Mouse (Mus musculus): Measurements from ENCODE around the gene Stard13.

The Stard13 gene

DNA sequence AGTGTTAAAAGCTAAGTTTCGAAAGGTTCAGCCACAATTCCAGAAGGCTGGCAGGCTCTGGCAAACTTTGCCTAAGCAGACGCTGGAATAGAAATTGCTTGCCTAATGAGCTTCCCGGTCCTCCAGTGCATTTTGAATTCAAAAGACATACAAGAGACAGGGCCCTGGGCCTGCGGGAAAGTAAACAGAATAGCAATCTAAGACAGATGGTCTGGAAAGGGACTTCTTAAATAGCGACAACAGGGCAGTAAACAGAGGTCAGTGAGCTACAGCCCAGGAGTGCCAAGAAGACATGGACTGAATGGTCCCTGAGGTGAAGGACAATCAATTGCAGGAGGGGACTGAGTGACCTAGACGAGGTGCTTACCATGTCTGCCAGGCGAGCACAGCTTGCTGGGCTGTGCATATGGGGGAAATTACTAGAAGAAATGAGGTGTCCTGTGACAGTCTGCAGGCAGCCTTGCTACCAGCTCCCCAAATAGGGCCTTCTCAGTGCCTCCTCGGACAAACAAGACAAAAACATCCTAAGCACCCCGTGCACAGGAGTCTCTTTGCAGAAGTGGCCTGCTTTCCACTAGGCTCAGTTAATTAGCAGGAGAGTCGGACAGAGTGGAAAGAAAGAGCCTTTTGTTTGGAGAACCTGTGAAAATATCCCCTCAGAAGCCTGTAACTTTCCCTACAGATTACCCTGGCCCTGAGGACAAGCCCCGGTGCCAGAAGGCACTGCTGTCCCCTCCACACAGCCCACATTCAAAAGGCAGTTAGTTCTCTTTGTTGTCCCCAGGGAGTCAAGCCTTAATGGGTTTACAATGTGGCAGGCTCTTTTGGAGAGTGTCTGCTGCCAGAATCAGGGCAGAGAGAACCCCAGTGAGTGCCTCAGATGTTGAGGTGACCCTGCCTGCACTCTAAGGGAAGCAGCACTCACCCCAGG is 90.7 kb downstream of the Stard13 start:
- peak; percentile 22 for DNase-seq (ENCODE audit: low spot score)

DNA sequence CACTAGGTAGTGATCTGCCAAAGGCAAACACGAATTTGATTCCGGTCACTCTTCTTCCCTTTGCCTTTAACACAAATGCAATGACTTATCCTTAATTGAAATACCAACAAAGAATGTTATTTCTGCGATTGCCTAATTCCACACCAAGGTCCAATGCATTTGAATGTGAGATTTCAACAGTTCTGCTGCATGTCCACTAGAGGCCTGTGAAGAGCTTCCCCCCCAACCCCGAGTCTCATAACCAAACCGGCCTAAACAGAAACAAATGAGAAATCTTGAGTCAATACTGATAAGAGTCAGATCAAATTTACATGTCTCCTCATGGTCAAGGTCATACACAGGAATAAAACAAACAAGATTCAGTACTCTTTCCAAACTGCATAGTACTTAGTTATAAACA is 91.4 kb downstream of the Stard13 start:
- DNase-seq (ENCODE audit: low spot score) = peak; percentile 30

DNA sequence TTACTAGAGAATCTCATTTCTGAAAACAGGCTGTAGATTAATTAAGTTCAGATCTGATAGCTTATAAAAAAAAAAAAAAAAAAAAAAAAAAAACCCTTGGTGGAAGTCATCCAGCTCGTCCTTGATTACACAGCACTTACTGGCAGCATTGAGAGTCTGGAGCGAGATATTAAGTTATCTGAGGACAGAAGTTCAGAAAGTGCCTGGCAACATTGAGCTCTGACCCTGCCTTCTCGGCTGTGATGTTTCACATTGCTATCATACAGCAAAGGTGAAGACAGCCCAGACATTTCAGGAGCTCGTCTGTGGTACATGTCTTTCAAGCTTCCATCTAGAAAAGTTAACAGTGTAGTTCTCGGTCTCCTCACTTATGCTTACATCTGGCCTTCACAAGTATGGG is 95.7 kb downstream of the Stard13 start:
- no peak for DNase-seq (ENCODE audit: low spot score)

DNA sequence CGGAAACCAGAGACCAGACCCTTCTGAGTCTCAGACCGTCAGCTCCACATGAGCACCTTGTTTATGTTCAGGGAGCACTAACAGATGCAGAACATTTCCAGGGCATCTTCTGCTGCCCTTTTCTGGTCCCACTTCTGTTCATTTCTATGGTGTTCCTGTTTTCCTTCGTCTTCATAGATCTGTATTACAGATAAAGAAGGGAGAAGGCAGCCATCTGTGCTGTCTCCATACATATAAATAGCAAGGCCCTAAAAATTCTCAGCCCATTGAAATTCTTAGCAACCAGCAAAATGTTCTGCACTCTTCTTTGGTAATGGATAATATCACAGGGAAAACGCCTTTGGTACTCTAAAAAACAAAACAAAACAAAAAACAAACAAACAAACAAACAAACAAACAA is 96.3 kb downstream of the Stard13 start:
- no peak for DNase-seq (ENCODE audit: low spot score)

DNA sequence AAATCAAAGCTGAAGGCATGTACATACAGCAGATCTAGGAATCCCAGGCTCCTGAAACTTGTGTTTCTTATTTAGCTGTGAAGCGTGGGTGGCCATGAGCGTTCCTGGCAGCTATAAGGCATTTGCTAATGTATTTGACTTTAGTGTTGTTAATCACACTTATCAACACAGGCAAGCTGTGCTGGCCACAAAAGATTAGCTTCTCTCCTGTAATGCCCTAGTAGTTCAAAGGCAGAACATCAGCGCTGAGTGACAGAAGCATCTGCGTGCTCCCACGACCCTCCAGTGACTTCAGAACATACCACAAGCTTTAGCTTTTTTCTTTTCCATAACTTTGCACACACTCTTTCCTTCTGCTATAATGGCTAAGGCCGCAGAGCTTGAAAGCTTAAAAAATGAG is 97.7 kb downstream of the Stard13 start:
- no peak for DNase-seq (ENCODE audit: low spot score)

DNA sequence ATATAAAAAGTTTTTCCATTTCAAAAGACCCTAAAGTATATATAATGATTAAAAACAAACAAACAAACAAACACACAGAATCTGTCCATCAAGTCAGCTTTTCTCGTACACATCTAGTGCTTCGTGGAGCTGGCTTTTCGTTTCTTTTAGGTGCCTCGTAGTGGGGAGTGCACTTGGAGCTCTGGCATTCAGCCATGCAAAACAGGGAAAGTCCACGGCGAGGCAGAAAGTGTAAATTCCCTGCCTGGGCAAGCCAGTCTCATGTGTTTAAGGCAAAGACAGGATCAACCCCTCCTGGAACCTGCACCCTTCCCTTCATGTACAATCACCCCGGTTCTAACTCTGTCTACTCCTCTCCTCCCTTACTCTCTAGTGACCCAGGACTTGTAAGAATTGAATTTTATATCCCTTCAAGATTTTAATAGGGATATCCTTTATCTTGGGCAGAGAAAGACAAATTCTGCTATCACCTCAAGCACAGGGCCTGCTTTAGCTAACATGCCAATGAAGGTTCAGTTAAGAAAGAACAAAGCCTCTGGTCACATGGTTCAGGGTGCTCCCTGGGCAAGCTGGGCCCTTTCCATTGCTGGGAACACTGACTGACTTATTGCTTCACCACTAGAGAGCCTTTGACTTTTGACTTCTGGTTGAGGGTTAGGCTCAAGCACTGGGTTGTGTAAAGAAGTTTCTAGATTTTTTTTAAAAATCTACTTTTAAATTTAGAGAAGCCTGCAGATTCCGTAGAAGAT is 98.4 kb downstream of the Stard13 start:
- DNase-seq (ENCODE audit: low spot score) = no peak

DNA sequence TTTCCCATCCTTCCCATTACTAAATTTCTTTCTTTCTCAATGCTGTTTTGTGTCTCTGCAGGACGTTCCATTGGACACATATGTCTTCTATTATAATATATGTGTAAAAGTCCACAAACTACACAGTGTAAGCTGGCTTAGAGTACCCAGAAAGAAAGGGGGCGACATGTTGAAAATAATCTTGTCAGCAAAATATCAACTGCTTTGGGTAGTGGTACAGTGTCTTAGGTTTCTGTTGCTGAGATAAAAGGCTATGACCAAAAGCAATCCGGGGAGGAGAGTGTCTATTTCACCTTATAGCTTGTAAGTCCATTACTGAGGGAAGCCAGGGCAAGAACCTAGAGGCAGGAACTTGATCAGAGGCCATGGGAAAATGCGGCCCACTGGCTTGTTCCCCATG is 99.4 kb downstream of the Stard13 start:
- DNase-seq (ENCODE audit: low spot score) = no peak

DNA sequence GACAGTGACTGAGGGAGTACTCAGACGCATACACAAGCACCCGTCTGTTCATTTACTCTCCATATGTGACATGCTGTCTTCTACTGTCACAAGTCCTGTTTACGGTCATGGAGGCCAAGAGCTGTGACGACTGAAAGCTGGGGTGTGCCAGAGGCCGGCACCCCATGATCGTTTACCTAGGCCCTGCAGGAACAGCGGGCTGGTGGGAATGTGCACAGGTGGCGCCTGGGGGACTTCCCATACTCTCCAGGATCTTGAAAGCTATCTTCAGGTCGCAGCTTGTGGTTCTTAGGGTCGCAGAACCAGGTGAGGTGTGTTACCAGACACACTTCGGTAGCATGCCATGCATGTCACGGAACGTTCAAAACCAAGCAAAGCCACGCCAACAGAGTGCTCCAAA is 99.9 kb downstream of the Stard13 start:
- DNase-seq (ENCODE audit: low spot score) = no peak

DNA sequence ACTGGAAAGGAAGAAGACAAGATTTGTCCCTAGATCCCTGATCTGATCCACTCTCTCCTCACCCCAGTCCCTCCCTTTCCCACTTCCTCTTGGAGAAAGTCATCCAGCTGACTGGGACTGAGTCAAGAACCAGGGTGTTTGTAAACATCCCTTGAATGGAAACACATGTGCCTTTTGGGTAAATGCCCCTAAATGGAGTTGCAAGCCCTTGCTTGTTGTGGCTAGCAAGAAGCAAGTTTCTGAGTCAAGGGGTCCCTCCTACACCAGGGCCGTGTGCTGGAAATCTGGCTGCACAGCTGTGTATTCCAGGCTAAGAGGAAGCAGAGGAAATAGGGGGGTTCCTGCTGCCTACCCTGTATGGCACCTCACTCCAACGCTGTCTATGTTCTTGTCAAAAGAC is 103.9 kb downstream of the Stard13 start:
- DNase-seq (ENCODE audit: low spot score) = no peak

DNA sequence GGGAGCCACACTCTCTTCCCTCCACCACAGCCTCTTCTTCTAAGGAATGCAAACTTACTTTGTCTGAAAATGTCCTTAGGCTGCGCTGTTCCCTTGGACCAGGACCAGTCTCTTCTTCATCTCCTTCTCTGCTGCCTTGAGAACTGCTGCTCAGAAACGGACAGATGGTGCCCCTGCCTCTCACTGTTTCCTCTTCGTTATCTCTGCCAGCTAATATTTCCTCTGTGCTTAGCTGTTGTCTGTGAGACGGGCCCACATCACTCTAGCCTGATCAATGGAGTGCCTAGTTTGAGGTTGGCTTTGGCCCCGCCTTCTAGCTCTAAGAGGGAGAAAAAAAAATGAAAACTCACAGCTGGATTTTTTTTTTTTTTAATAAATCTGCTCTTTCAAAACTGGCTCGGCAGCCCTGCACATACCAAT is 106.3 kb downstream of the Stard13 start:
- no peak for DNase-seq (ENCODE audit: low spot score)

DNA sequence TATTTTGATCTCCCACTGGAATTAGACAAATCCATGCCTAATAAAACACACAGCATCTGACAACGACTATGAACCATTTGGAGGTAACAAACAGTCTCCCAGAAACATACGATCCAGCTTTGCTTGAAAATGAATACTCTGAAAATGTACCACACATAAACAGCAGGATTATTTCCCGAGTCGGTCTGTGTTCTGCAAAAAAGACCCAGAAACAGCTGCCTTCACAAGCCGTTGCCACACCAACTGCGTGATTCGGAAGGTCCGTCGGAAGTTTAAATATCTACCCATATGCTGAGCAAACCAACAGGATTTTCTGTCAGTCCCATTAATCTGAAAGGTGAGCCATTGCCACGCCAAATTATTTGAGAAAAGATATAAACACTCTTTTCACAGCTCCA is 107.0 kb downstream of the Stard13 start:
- no peak for DNase-seq (ENCODE audit: low spot score)

DNA sequence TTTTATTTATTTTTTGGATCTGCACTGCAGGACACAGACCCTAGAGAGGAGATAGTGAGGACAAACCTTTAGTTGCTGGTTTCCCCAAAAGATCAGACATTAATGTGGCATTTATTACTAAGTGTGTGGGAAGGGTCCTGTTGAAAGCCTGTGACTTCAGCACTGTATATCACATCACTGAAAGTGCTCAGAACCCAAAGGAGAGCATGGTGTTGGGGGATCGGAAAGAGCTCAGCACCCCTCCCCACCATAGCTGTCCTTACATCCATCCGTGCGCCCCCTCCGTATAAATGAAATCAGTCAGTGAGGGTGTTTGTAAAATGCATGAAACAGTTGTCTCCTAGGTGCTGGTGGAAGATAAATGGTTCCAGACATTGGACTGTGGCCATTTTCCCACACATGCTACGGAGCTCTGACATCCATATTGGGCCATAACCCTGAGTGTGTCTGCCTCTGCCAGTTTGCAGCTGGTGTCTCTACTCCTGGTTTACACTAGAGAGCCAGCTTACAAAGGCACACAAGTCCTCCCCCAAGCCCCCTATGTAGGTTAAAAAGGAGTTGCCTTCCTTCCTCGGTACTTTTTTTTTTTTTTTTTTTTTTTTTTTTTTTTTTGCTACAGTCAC is 107.5 kb downstream of the Stard13 start:
- DNase-seq (ENCODE audit: low spot score) = no peak

DNA sequence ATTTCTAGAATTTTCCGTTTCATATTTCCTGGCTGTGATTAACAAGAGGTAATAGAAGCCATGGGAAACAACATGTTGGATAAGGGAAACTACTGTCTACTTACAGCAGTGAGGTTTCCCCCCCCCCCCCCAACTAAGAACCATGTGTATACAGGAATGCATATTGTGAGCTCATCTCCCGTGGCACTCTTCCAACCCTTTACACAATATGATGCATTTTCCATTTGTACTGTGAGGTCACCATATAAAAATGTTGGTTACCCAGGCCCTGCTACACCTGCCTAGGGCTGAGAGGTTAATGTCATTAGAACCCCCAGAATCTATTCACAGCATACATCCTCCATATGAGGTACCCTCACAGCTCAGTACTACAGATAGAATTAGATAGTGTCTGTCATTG is 115.8 kb downstream of the Stard13 start:
- DNase-seq (ENCODE audit: low spot score) = no peak

DNA sequence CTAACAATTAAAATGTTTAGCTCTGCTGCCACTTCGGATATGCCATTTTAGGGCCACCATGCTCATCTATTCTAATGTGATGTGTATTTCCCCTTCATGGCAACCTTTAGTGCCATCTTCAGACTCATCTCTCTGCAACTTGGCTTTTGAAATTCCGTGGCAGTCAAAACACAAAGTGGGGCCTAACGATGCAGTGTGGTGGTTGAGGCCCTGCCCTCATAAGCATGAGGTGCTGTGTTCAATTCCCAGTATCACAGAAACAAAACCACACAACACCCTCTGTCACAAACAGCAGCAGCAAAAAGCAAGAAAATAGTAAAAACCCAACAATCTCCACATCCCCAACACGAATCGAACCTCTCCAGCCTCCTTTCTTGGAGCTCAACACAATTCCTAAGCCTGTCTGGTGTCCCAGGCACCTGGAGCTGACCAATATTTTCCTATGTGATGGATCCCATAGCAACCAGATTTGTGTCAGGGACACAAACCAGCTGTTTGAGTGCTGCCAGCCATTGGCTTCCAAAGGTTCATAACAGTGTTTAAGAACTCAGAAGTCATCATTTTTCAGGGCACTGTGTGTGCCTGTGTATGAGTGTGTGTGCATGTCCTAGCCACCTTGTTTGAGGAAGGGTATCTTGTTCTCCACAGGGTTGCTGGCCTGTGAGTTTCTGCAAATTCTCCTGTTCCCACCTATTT is 117.3 kb downstream of the Stard13 start:
- DNase-seq (ENCODE audit: low spot score) = no peak

DNA sequence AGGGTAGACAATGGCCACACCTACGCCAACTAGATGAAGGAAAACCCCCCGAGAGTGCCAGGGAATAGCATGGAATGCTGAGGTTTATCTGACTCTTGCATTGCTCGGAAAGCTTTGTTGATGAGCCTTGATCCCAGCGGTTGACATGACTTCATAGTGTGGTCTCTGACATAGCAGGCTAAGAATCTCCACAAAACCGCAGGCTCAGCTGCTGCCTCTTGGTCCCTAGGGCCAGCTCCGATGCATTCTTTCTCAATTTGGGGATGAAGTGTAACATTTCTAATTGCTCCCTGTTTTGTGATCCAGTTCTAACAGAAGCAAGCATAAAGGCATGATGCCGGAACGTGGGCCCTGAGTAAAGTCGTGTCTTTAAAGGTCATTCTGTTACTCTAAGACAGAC is 120.9 kb downstream of the Stard13 start:
- no peak for DNase-seq (ENCODE audit: low spot score)

DNA sequence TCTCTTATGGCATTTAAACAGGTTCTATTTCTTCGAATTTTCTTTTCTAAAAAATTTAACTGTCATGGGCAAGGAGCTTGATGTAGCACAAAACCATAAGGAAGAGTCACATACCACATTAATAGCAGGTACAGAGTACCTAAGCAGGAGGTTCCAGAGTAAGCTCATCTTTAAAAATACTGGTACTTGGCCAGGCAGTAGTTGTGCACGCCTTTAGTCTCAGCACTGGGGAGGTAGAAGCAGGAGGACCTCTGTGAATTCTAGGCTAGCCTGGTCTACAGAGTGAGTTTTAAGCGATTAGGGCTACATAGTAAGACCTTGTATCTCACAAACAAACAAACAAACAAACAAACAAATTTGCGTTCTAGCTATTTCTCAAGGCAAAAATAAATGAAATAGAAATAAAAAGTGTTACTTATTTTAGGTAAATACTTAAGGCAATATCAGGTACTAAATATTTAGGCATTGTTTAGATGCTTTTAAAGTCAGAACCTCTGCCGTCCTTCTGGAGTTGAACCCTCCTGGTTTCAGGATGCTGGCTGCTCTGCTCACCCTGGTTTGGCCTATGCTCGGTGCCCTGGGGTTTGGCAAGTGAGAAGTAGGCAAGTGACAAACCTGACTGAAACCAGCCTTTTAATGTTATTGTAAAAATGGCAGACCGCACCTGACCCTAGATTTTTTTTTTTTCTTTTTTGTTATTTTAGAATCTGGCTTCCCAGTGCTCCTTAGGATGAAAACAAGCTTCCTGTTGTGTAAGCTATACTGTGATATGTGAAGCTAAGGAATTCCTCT is 122.4 kb downstream of the Stard13 start:
- DNase-seq (ENCODE audit: low spot score) = no peak

DNA sequence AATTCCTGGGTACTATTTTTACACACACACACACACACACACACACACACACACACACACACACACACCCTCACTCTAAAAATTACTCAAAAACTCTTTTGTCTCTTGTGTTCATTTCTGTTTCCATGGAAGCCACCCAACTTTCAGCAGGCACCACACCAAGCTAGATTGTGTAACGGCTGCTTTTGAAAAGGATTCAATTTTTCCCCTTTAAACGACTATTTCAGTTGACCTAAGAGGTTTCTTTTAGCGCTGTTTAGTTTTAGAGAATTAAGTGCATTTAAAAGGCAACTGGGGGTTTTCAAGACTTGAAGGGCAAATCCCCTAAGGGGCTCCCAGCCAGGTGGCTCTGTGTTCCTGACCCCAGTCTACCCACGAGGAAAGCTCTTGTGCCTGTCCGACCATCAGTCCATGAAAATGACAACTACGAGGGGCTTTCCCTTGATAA is 123.2 kb downstream of the Stard13 start:
- no peak for DNase-seq (ENCODE audit: low spot score)

DNA sequence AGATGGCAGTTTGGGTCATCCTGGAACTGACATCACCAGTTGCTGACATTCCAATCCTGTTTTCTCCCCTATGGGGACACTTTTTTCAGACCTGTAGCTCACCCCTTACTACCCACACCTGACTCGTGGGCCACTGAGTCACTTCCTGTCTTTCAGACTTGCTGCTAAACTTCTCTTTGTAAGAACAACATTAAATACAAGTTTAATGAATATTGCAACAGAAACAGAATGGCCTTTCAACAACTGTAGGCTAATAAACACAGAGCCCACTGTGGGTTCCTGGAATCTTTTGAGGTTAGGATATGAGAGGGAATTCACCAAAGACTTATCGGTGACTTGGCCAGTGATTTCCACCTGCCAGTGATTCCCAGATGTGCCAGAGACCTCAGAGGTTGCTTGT is 123.8 kb downstream of the Stard13 start:
- no peak for DNase-seq (ENCODE audit: low spot score)

DNA sequence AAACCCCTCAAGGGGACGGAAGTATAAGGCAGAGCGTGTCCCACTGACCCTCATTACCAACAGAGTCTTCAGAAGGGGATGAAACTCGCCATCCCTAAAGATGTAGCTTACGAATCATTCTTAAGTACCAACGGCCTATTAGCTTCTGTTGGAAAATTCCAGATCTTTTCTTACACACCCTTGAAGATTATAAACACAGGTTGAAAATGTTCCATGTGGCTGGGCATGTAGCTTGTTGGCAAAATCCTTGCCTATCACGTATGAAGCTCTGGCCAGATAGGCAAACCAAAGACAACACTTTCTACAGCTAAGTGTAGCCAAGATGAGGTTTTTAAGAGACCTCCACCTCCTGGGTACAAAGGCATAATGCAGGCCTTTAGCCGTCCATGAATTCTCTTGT is 124.7 kb downstream of the Stard13 start:
- no peak for DNase-seq (ENCODE audit: low spot score)

DNA sequence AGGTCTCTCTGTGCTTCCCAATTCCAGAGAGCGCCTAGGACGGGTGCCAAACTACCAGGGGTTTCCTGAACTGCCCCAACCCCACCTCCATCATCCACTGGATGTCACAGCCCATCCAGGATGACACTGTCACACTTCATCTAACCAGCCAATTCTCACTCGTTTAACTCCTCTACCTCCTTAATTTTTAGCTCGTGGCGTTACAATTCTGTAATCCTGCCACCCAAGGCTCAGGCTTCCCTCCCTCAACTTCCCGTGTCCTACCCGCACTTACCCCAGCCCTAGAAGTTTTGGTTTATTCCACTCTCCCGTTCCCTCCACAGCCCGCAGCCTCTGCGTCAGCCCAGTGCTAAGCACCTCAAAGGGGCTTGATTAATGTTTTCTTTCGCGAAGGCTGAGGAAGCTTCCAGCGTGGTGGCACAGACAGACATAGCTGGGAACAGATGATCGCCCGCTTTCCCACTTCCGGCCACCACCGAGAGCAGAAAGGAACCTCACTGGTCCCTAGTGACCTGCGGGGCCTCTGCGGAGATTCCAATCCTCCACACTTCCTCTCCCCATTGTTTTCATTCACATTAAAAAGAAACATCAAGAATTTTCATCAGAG is 125.2 kb downstream of the Stard13 start:
- no peak for DNase-seq (ENCODE audit: low spot score)

DNA sequence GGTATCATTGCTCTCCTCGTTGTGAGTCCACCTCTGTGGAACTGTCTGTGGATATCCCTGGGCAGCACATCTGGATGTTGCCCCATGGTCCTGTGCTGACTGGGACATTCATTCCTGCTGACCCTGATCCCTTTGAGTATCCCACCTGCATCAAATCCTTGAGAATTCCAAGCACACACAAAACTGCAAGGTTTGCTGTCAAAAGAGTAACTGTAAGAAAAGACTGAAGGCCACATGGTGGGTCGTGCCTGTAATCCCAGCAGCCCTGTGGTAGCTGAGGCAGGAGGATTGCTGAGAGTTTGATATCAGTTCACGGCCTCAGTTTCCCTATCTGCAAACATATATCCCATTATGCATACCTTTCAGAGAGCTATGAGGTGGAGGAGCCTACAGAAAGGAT is 126.8 kb downstream of the Stard13 start:
- no peak for DNase-seq (ENCODE audit: low spot score)
